ENCODE assay signal across 15 mouse cellular contexts in genomic region chr11:113467313-113467811, GRCm38 (mm10).
A peak's percentile ranks its signal among the peaks of the same experiment; 100 is the strongest.
DNase-seq lines count a peak whose midpoint lies in the region; ATAC-seq lines count a peak whose summit lies in the region.
"Had no signal": no experiment of that assay in that cellular context is flagged by ENCODE, and none has a peak within 500 bp of the region (broad histone marks: within the 10 kb centered on the region; RNA-seq: fewer than 3 reads in every experiment).

No protein-coding gene starts in this region.

- no peaks in the 10 kb centered on the region for H3K9me3 ChIP-seq in embryonic facial prominence, embryonic 12.5 days
- no peaks in the 10 kb centered on the region for H3K9me3 ChIP-seq in hindbrain, embryonic 11.5 days (ENCODE audit: control insufficient read depth, low read length)
- no peaks in the 10 kb centered on the region for H3K9me3 ChIP-seq in midbrain, embryonic 14.5 days (ENCODE audit: control insufficient read depth, low read length)
- H3K9me3 ChIP-seq: heart, embryonic 10.5 days; liver, embryonic 15.5 days had no signal

- H3K9ac ChIP-seq in embryonic facial prominence, embryonic 12.5 days: no peak overlapping the region
- H3K9ac ChIP-seq in hindbrain, embryonic 11.5 days (ENCODE audit: low read depth, low read length): no peak overlapping the region
- no peak overlapping the region; the same call in 1 of the 2 replicates for H3K9ac ChIP-seq in midbrain, embryonic 14.5 days (replicated peaks; ENCODE audit: low read length)
- H3K9ac ChIP-seq: liver, embryonic 15.5 days had no signal

- no peak overlapping the region for H3K4me3 ChIP-seq in embryonic facial prominence, embryonic 12.5 days
- H3K4me3 ChIP-seq in hindbrain, embryonic 11.5 days (ENCODE audit: low read depth, low read length): no peak overlapping the region
- H3K4me3 ChIP-seq in midbrain, embryonic 14.5 days (replicated peaks; ENCODE audit: low read depth, low read length): no peak overlapping the region
- H3K4me3 ChIP-seq: erythroblast, embryonic 14.5 days; heart, embryonic 10.5 days; liver, embryonic 15.5 days had no signal

- 81% methylated on average over 12 of the region's 12 CpGs for WGBS in embryonic facial prominence, embryonic 12.5 days
- 54% methylated on average over 12 of the region's 12 CpGs for WGBS in hindbrain, embryonic 11.5 days
- 28% methylated on average over 12 of the region's 12 CpGs for WGBS in midbrain, embryonic 14.5 days

- no peaks in the 10 kb centered on the region for H3K27me3 ChIP-seq in embryonic facial prominence, embryonic 12.5 days
- H3K27me3 ChIP-seq in hindbrain, embryonic 11.5 days (ENCODE audit: control insufficient read depth, insufficient read depth, low read length): no peaks in the 10 kb centered on the region
- H3K27me3 ChIP-seq in midbrain, embryonic 14.5 days (ENCODE audit: control insufficient read depth, insufficient read depth, low read length): no peaks in the 10 kb centered on the region
- H3K27me3 ChIP-seq: liver, embryonic 15.5 days; Patski had no signal

- peaks cover 12% of the 10 kb centered on the region for H3K4me1 ChIP-seq in embryonic facial prominence, embryonic 12.5 days
- H3K4me1 ChIP-seq in hindbrain, embryonic 11.5 days (replicated peaks; ENCODE audit: control insufficient read depth, insufficient read depth, low read length): 0 out of 2 replicates have a peak, but pooled peaks cover 5% of the 10 kb centered on the region
- peaks cover 21% of the 10 kb centered on the region; the same call in 1 of the 2 replicates for H3K4me1 ChIP-seq in midbrain, embryonic 14.5 days (ENCODE audit: control insufficient read depth, insufficient read depth, low read length)

- H3K4me2 ChIP-seq in embryonic facial prominence, embryonic 12.5 days (replicated peaks): no peak overlapping the region
- H3K4me2 ChIP-seq in hindbrain, embryonic 11.5 days (replicated peaks; ENCODE audit: low read depth, low read length): no peak overlapping the region
- no peak overlapping the region for H3K4me2 ChIP-seq in midbrain, embryonic 14.5 days (ENCODE audit: low read length)
- H3K4me2 ChIP-seq: liver, embryonic 15.5 days had no signal

- ATAC-seq in embryonic facial prominence, embryonic 12.5 days (ENCODE audit: insufficient number of reproducible peaks, insufficient read depth, low FRiP score, low TSS enrichment): 0 out of 2 replicates have a peak, but pooled peaks have one; percentile 50
- peak; percentile 71 for ATAC-seq in hindbrain, embryonic 11.5 days (ENCODE audit: low FRiP score)
- peak; percentile 53 for ATAC-seq in midbrain, embryonic 14.5 days (ENCODE audit: low FRiP score, low TSS enrichment)
- ATAC-seq: CD4-positive, CD25-positive, alpha-beta regulatory T cell, adult 4 months; Patski had no signal

- peak; percentile 7 for DNase-seq in Muller cell, postnatal 12 days (ENCODE audit: inconsistent ontology term)
- peak; percentile 46 for DNase-seq in hindbrain, embryonic 11.5 days (ENCODE audit: low spot score)
- peak; percentile 58 for DNase-seq in midbrain, embryonic 14.5 days
- no peak for DNase-seq in kidney, postnatal 36 days
- DNase-seq in left cerebral cortex, adult 9 months (ENCODE audit: low spot score in 2 of 2): no peak
- DNase-seq in MN1 (ENCODE audit: low spot score): no peak
- DNase-seq in lung, adult 18-20 months: no peak
- DNase-seq: cerebellum, postnatal 36 days; heart, postnatal 36 days had no signal

- no peaks in the 10 kb centered on the region for H3K36me3 ChIP-seq in embryonic facial prominence, embryonic 12.5 days
- H3K36me3 ChIP-seq in hindbrain, embryonic 11.5 days (ENCODE audit: control insufficient read depth, insufficient read depth, low read length): no peaks in the 10 kb centered on the region
- no peaks in the 10 kb centered on the region for H3K36me3 ChIP-seq in midbrain, embryonic 14.5 days (ENCODE audit: control insufficient read depth, insufficient read depth, low read length)
- H3K36me3 ChIP-seq: liver, embryonic 15.5 days had no signal

- H3K27ac ChIP-seq in embryonic facial prominence, embryonic 12.5 days: no peak overlapping the region
- H3K27ac ChIP-seq in hindbrain, embryonic 11.5 days (ENCODE audit: low read depth, low read length): peak overlapping the region; percentile 92
- peak overlapping the region; percentile 88 for H3K27ac ChIP-seq in midbrain, embryonic 14.5 days (replicated peaks; ENCODE audit: low read depth, low read length)
- H3K27ac ChIP-seq: heart, embryonic 10.5 days; liver, embryonic 15.5 days had no signal

Comparison
In these comparisons a context has a peak if more than half of its experiments do, and no peak if none do; other contexts are left out.
1. DNase-seq: peak in Muller cell, postnatal 12 days (single experiment), hindbrain, embryonic 11.5 days (single experiment) and midbrain, embryonic 14.5 days (single experiment); none in kidney, postnatal 36 days (0 of 2), left cerebral cortex, adult 9 months (0 of 2), MN1 (single experiment) and lung, adult 18-20 months (0 of 2).
2. Peak in every context shown above with its lines, with median percentiles within 50 percentile points of each other: ATAC-seq.